Mouse (Mus musculus) lung, postnatal 14 days (tissue): Measurements from ENCODE around the gene 1700018B08Rik.

Source experiments
- DNase-seq: peaks from one replicate; pipeline ENCODE4 v3.0.0; 2021

1700018B08Rik gene

GRCm38 (mm10) chr8:121561636-121562345 lies 17.7 kb upstream of the 1700018B08Rik start:
- DNase-seq: peak; percentile 72

GRCm38 (mm10) chr8:121560432-121561100 lies 16.4 kb upstream of the 1700018B08Rik start:
- DNase-seq: no peak

GRCm38 (mm10) chr8:121559801-121560200 lies 15.7 kb upstream of the 1700018B08Rik start:
- DNase-seq: no peak

GRCm38 (mm10) chr8:121558538-121558937 lies 14.4 kb upstream of the 1700018B08Rik start:
- no peak for DNase-seq

GRCm38 (mm10) chr8:121557746-121558145 lies 13.6 kb upstream of the 1700018B08Rik start:
- no peak for DNase-seq

- no peak for DNase-seq
Measured at GRCm38 (mm10) chr8:121553831-121554475, 9.8 kb upstream of the 1700018B08Rik start.

- DNase-seq: no peak
Measured at GRCm38 (mm10) chr8:121552506-121552905, 8.4 kb upstream of the 1700018B08Rik start.

- no peak for DNase-seq
Measured at GRCm38 (mm10) chr8:121551065-121551985, 7.2 kb upstream of the 1700018B08Rik start.

GRCm38 (mm10) chr8:121550056-121550455 lies 5.9 kb upstream of the 1700018B08Rik start:
- DNase-seq: no peak

- DNase-seq: peak; percentile 85
Measured at GRCm38 (mm10) chr8:121547132-121547531, 3.0 kb upstream of the 1700018B08Rik start.

GRCm38 (mm10) chr8:121544936-121545335 lies 816 bp upstream of the 1700018B08Rik start:
- no peak for DNase-seq

GRCm38 (mm10) chr8:121542901-121543300 lies 1.2 kb downstream of the 1700018B08Rik start:
- DNase-seq: no peak

- no peak for DNase-seq
Measured at GRCm38 (mm10) chr8:121541862-121542261, 2.3 kb downstream of the 1700018B08Rik start.

GRCm38 (mm10) chr8:121532381-121532780 lies 11.7 kb downstream of the 1700018B08Rik start:
- DNase-seq: peak; percentile 55

GRCm38 (mm10) chr8:121530639-121531038 lies 13.5 kb downstream of the 1700018B08Rik start:
- DNase-seq: no peak

- DNase-seq: peak; percentile 74
Measured at GRCm38 (mm10) chr8:121528790-121529189, 15.3 kb downstream of the 1700018B08Rik start.

GRCm38 (mm10) chr8:121527751-121528150 lies 16.4 kb downstream of the 1700018B08Rik start:
- DNase-seq: no peak

GRCm38 (mm10) chr8:121526811-121527550 lies 17.1 kb downstream of the 1700018B08Rik start:
- DNase-seq: no peak

GRCm38 (mm10) chr8:121525111-121525818 lies 18.9 kb downstream of the 1700018B08Rik start:
- no peak for DNase-seq

GRCm38 (mm10) chr8:121513429-121513828 lies 30.7 kb downstream of the 1700018B08Rik start:
- DNase-seq: peak; percentile 88

- no peak for DNase-seq
Measured at GRCm38 (mm10) chr8:121511751-121512150, 32.4 kb downstream of the 1700018B08Rik start.
